Mouse (Mus musculus): ENCODE data around the gene Zfhx3.

GRCm38 (mm10) chr8:108709441-108709840 lies 767.0 kb downstream of the Zfhx3 start:
- TF ChIP-seq CTCF (IDR thresholded peaks at IDR 0.05; ENCODE audit: low read depth, low read length) (no peak), POLR2A (IDR thresholded peaks at IDR 0.05; ENCODE audit: borderline replicate concordance, low read depth, low read length) (no peak)
